Mouse (Mus musculus): ENCODE measurements at regions not wholly inside any gene's neighbourhood (a gene's known extent, or its start where the extent isn't known, plus 50 kb on each side); places are given as distances from the start of the nearest gene placed in this dataset.

GRCm38 (mm10) chr3:131037095-131037494, 73.2 kb upstream of the Lef1 start:
- H3K36me3 ChIP-seq (ENCODE audit: control insufficient read depth, insufficient read depth, low read length), result no peaks in the 10 kb centered on the region
- TF ChIP-seq CTCF (IDR thresholded peaks at IDR 0.05; ENCODE audit: low read depth, low read length) (no peak), POLR2A (IDR thresholded peaks at IDR 0.05; ENCODE audit: extremely low read depth, insufficient read depth, low read length) (no peak)
- H3K27ac ChIP-seq (replicated peaks; ENCODE audit: insufficient read depth, low read depth, low read length), result no peak overlapping the region
- no peak overlapping the region for H3K9ac ChIP-seq (ENCODE audit: low read depth, low read length)
- no peaks in the 10 kb centered on the region for H3K79me2 ChIP-seq (ENCODE audit: control insufficient read depth, insufficient read depth, low read length)
- H3K27me3 ChIP-seq (ENCODE audit: control insufficient read depth, insufficient read depth, low read length), result no peaks in the 10 kb centered on the region
- DNase-seq (ENCODE audit: extremely low read depth, low read depth, low spot score), result no peak
- 82% methylated on average over 5 of the region's 5 CpGs for WGBS
- H3K4me3 ChIP-seq (ENCODE audit: insufficient read depth, low read depth, low read length), result no peak overlapping the region
- H3K4me1 ChIP-seq (ENCODE audit: control insufficient read depth, insufficient read depth, low read length), result no peaks in the 10 kb centered on the region

GRCm38 (mm10) chr3:131034774-131035173, 75.5 kb upstream of the Lef1 start:
- 81% methylated on average over 5 of the region's 5 CpGs for WGBS
- Histone ChIP-seq H3K4me3 (ENCODE audit: insufficient read depth, low read depth, low read length) (no peak overlapping the region), H3K9ac (ENCODE audit: low read depth, low read length) (no peak overlapping the region), H3K27ac (replicated peaks; ENCODE audit: insufficient read depth, low read depth, low read length) (no peak overlapping the region), H3K27me3 (ENCODE audit: control insufficient read depth, insufficient read depth, low read length) (no peaks in the 10 kb centered on the region), H3K79me2 (ENCODE audit: control insufficient read depth, insufficient read depth, low read length) (no peaks in the 10 kb centered on the region), H3K36me3 (ENCODE audit: control insufficient read depth, insufficient read depth, low read length) (no peaks in the 10 kb centered on the region), H3K4me1 (ENCODE audit: control insufficient read depth, insufficient read depth, low read length) (no peaks in the 10 kb centered on the region)
- no peak for DNase-seq (ENCODE audit: extremely low read depth, low read depth, low spot score)
- TF ChIP-seq CTCF (IDR thresholded peaks at IDR 0.05; ENCODE audit: low read depth, low read length), result no peak
- no peak for TF ChIP-seq POLR2A (IDR thresholded peaks at IDR 0.05; ENCODE audit: extremely low read depth, insufficient read depth, low read length)

GRCm38 (mm10) chr3:131026336-131026735, 83.9 kb upstream of the Lef1 start:
- WGBS, result 86% methylated on average over 7 of the region's 7 CpGs
- Histone ChIP-seq H3K79me2 (ENCODE audit: control insufficient read depth, insufficient read depth, low read length) (no peaks in the 10 kb centered on the region), H3K9ac (ENCODE audit: low read depth, low read length) (no peak overlapping the region), H3K36me3 (ENCODE audit: control insufficient read depth, insufficient read depth, low read length) (no peaks in the 10 kb centered on the region), H3K4me1 (ENCODE audit: control insufficient read depth, insufficient read depth, low read length) (no peaks in the 10 kb centered on the region), H3K27me3 (ENCODE audit: control insufficient read depth, insufficient read depth, low read length) (no peaks in the 10 kb centered on the region), H3K27ac (replicated peaks; ENCODE audit: insufficient read depth, low read depth, low read length) (no peak overlapping the region), H3K4me3 (ENCODE audit: insufficient read depth, low read depth, low read length) (no peak overlapping the region)
- no peak for DNase-seq (ENCODE audit: extremely low read depth, low read depth, low spot score)
- TF ChIP-seq POLR2A (IDR thresholded peaks at IDR 0.05; ENCODE audit: extremely low read depth, insufficient read depth, low read length) (no peak), CTCF (IDR thresholded peaks at IDR 0.05; ENCODE audit: low read depth, low read length) (no peak)

GRCm38 (mm10) chr3:131019163-131019956, 90.9 kb upstream of the Lef1 start:
- Histone ChIP-seq H3K79me2 (ENCODE audit: control insufficient read depth, insufficient read depth, low read length) (no peaks in the 10 kb centered on the region), H3K27ac (replicated peaks; ENCODE audit: insufficient read depth, low read depth, low read length) (no peak overlapping the region), H3K27me3 (ENCODE audit: control insufficient read depth, insufficient read depth, low read length) (no peaks in the 10 kb centered on the region), H3K36me3 (ENCODE audit: control insufficient read depth, insufficient read depth, low read length) (no peaks in the 10 kb centered on the region), H3K9ac (ENCODE audit: low read depth, low read length) (no peak overlapping the region), H3K4me3 (ENCODE audit: insufficient read depth, low read depth, low read length) (no peak overlapping the region), H3K4me1 (ENCODE audit: control insufficient read depth, insufficient read depth, low read length) (peaks cover 6% of the 10 kb centered on the region; the same call in 1 of the 2 replicates)
- DNase-seq (ENCODE audit: extremely low read depth, low read depth, low spot score), result no peak
- 48% methylated on average over 23 of the region's 23 CpGs for WGBS
- no peak for TF ChIP-seq POLR2A (IDR thresholded peaks at IDR 0.05; ENCODE audit: extremely low read depth, insufficient read depth, low read length)
- TF ChIP-seq CTCF (IDR thresholded peaks at IDR 0.05; ENCODE audit: low read depth, low read length), result no peak

- Histone ChIP-seq H3K27ac (replicated peaks; ENCODE audit: insufficient read depth, low read depth, low read length) (0 out of 2 replicates have a peak overlapping the region, but pooled peaks have one; percentile 34), H3K79me2 (ENCODE audit: control insufficient read depth, insufficient read depth, low read length) (no peaks in the 10 kb centered on the region), H3K4me3 (ENCODE audit: insufficient read depth, low read depth, low read length) (no peak overlapping the region), H3K4me1 (ENCODE audit: control insufficient read depth, insufficient read depth, low read length) (peaks cover 8% of the 10 kb centered on the region; the same call in 1 of the 2 replicates), H3K9ac (ENCODE audit: low read depth, low read length) (no peak overlapping the region), H3K27me3 (ENCODE audit: control insufficient read depth, insufficient read depth, low read length) (no peaks in the 10 kb centered on the region), H3K36me3 (ENCODE audit: control insufficient read depth, insufficient read depth, low read length) (no peaks in the 10 kb centered on the region)
- 18% methylated on average over 9 of the region's 9 CpGs for WGBS
- DNase-seq (ENCODE audit: extremely low read depth, low read depth, low spot score), result peak; percentile 98
- TF ChIP-seq CTCF (IDR thresholded peaks at IDR 0.05; ENCODE audit: low read depth, low read length) (no peak), POLR2A (IDR thresholded peaks at IDR 0.05; ENCODE audit: extremely low read depth, insufficient read depth, low read length) (no peak)
Observed at GRCm38 (mm10) chr3:131017899-131018298, 92.4 kb upstream of the Lef1 start.

GRCm38 (mm10) chr3:131016104-131016503, 94.2 kb upstream of the Lef1 start:
- no peaks in the 10 kb centered on the region for H3K36me3 ChIP-seq (ENCODE audit: control insufficient read depth, insufficient read depth, low read length)
- no peaks in the 10 kb centered on the region for H3K79me2 ChIP-seq (ENCODE audit: control insufficient read depth, insufficient read depth, low read length)
- WGBS, result 86% methylated on average over 10 of the region's 10 CpGs
- DNase-seq (ENCODE audit: extremely low read depth, low read depth, low spot score), result no peak
- H3K4me1 ChIP-seq (ENCODE audit: control insufficient read depth, insufficient read depth, low read length), result peaks cover 8% of the 10 kb centered on the region; the same call in 1 of the 2 replicates
- H3K4me3 ChIP-seq (ENCODE audit: insufficient read depth, low read depth, low read length), result no peak overlapping the region
- TF ChIP-seq POLR2A (IDR thresholded peaks at IDR 0.05; ENCODE audit: extremely low read depth, insufficient read depth, low read length) (no peak), CTCF (IDR thresholded peaks at IDR 0.05; ENCODE audit: low read depth, low read length) (no peak)
- no peaks in the 10 kb centered on the region for H3K27me3 ChIP-seq (ENCODE audit: control insufficient read depth, insufficient read depth, low read length)
- no peak overlapping the region for H3K27ac ChIP-seq (replicated peaks; ENCODE audit: insufficient read depth, low read depth, low read length)
- H3K9ac ChIP-seq (ENCODE audit: low read depth, low read length), result no peak overlapping the region
